Mouse (Mus musculus): ENCODE data around the gene Ebf1.

- TF ChIP-seq CTCF (IDR thresholded peaks at IDR 0.05; ENCODE audit: low read depth) (no peak), EP300 (optimal IDR thresholded peaks at IDR 0.05) (no peak)
Measured at GRCm38 (mm10) chr11:44911765-44912164, 294.6 kb downstream of the Ebf1 start.

Data from stomach, postnatal 0 days (tissue).